18 mouse cellular contexts compared by ENCODE assay signal in the genomic region with DNA sequence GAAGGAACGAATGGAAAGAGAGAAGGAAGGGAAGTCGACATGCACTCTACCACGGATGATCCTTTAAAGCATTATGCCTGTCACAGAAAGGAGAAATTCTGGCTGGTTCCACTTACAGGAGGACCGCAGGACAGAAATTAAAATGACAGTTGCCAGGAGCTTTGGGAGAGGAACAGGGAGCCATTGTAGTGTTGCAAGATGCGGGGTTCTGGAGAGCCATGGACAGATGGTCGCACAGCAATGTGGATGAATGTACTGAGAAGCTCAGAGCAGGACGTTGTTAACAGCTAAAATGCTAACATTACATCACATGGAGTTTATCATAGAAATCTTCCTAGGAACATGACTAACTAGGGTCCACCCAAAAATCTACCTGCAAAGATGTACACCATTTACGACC. TPM values are rescaled to one million over a fixed set of nuclear protein-coding genes. Genes with fewer than 3 reads are reported as not detected.
A peak's percentile ranks its signal among the peaks of the same experiment; 100 is the strongest.
DNase-seq lines count a peak whose midpoint lies in the region; ATAC-seq and TF ChIP-seq lines count a peak whose summit lies in the region.
"Had no signal": no experiment of that assay in that cellular context is flagged by ENCODE, and none has a peak within 500 bp of the region (broad histone marks: within the 10 kb centered on the region; RNA-seq: fewer than 3 reads in every experiment).

No protein-coding gene starts in this region.

- peaks cover 10% of the 10 kb centered on the region for H3K36me3 ChIP-seq in kidney, embryonic 16.5 days (ENCODE audit: insufficient read depth, low read length)
- no peaks in the 10 kb centered on the region for H3K36me3 ChIP-seq in kidney, adult 2 months (ENCODE audit: control insufficient read depth, insufficient read depth, low read length)
- 0 out of 2 replicates have a peak, but pooled peaks cover 5% of the 10 kb centered on the region for H3K36me3 ChIP-seq in embryonic facial prominence, embryonic 12.5 days
- H3K36me3 ChIP-seq in limb, embryonic 12.5 days: peaks cover 14% of the 10 kb centered on the region
- H3K36me3 ChIP-seq: hindbrain, embryonic 10.5 days; neural tube, embryonic 12.5 days had no signal

- H3K4me2 ChIP-seq in kidney, embryonic 16.5 days (replicated peaks; ENCODE audit: low read depth, low read length): no peak overlapping the region
- H3K4me2 ChIP-seq in embryonic facial prominence, embryonic 12.5 days (replicated peaks): no peak overlapping the region
- H3K4me2 ChIP-seq in limb, embryonic 12.5 days: no peak overlapping the region
- H3K4me2 ChIP-seq: neural tube, embryonic 12.5 days had no signal

- DNase-seq in kidney, adult 2 months: no peak
- no peak for DNase-seq in natural killer cell, adult 2 months (ENCODE audit: low spot score in 2 of 2)
- no peak for DNase-seq in left cerebral cortex, adult 9 months (ENCODE audit: low spot score in 2 of 2)
- DNase-seq in left cerebral cortex, adult 8-10 months (ENCODE audit: low spot score in 2 of 2): no peak
- DNase-seq: B cell, adult 2 months; cerebellum, adult 11-12 months; kidney, postnatal 25 days; left cerebral cortex, postnatal 4 days; liver, postnatal 0 days; lung, postnatal 4 days; right cerebral cortex, postnatal 14 days had no signal

- no peak for ATAC-seq in kidney, embryonic 16.5 days (ENCODE audit: low FRiP score, low TSS enrichment)
- no peak for ATAC-seq in embryonic facial prominence, embryonic 12.5 days (ENCODE audit: insufficient number of reproducible peaks, insufficient read depth, low FRiP score, low TSS enrichment)
- ATAC-seq in limb, embryonic 12.5 days (ENCODE audit: insufficient number of reproducible peaks, insufficient read depth, low FRiP score, low TSS enrichment, low read depth): no peak
- ATAC-seq: liver, postnatal 0 days; midbrain, embryonic 16.5 days had no signal

- WGBS in kidney, embryonic 16.5 days: 88% methylated on average over 8 of the region's 8 CpGs
- 86% methylated on average over 8 of the region's 8 CpGs for WGBS in kidney, adult 2 months
- WGBS in embryonic facial prominence, embryonic 12.5 days: 61% methylated on average over 8 of the region's 8 CpGs
- WGBS in limb, embryonic 12.5 days: 77% methylated on average over 8 of the region's 8 CpGs

- H3K27me3 ChIP-seq in kidney, embryonic 16.5 days (ENCODE audit: insufficient read depth, low read length): no peaks in the 10 kb centered on the region
- no peaks in the 10 kb centered on the region for H3K27me3 ChIP-seq in kidney, adult 2 months (replicated peaks; ENCODE audit: control insufficient read depth, insufficient read depth, low read length)
- no peaks in the 10 kb centered on the region for H3K27me3 ChIP-seq in embryonic facial prominence, embryonic 12.5 days
- H3K27me3 ChIP-seq in limb, embryonic 12.5 days: no peaks in the 10 kb centered on the region
- H3K27me3 ChIP-seq: neural tube, embryonic 12.5 days had no signal

- peaks cover 8% of the 10 kb centered on the region for H3K9me3 ChIP-seq in kidney, embryonic 16.5 days (ENCODE audit: low read length)
- no peaks in the 10 kb centered on the region; the same call in 1 of the 2 replicates for H3K9me3 ChIP-seq in embryonic facial prominence, embryonic 12.5 days
- H3K9me3 ChIP-seq in limb, embryonic 12.5 days: peaks cover 5% of the 10 kb centered on the region; the same call in 1 of the 2 replicates
- H3K9me3 ChIP-seq: hindbrain, embryonic 10.5 days; neural tube, embryonic 12.5 days had no signal

- H3K4me1 ChIP-seq in kidney, embryonic 16.5 days (ENCODE audit: insufficient read depth, low read length): peaks cover 76% of the 10 kb centered on the region
- peaks cover 54% of the 10 kb centered on the region for H3K4me1 ChIP-seq in kidney, adult 2 months (ENCODE audit: control insufficient read depth, insufficient read depth, low read length)
- peaks cover 71% of the 10 kb centered on the region for H3K4me1 ChIP-seq in bone marrow macrophage, adult 2 months (ENCODE audit: control insufficient read depth, insufficient read depth, low read length)
- H3K4me1 ChIP-seq in embryonic facial prominence, embryonic 12.5 days: peaks cover 74% of the 10 kb centered on the region
- H3K4me1 ChIP-seq in limb, embryonic 12.5 days (replicated peaks): peaks cover 96% of the 10 kb centered on the region

- no peak overlapping the region for H3K4me3 ChIP-seq in kidney, embryonic 16.5 days (ENCODE audit: low read length)
- no peak overlapping the region for H3K4me3 ChIP-seq in kidney, adult 2 months (ENCODE audit: insufficient read depth, low read depth, low read length)
- H3K4me3 ChIP-seq in bone marrow macrophage, adult 2 months (ENCODE audit: insufficient read depth, low read length): no peak overlapping the region
- H3K4me3 ChIP-seq in embryonic facial prominence, embryonic 12.5 days: no peak overlapping the region
- no peak overlapping the region for H3K4me3 ChIP-seq in limb, embryonic 12.5 days (replicated peaks)
- H3K4me3 ChIP-seq: hindbrain, embryonic 10.5 days; neural tube, embryonic 12.5 days had no signal

- no peak for TF ChIP-seq POLR2A in kidney, adult 2 months (IDR thresholded peaks at IDR 0.05; ENCODE audit: low read depth, low read length)
- no peak for TF ChIP-seq POLR2A in bone marrow macrophage, adult 2 months (IDR thresholded peaks at IDR 0.05; ENCODE audit: borderline replicate concordance, low read depth, low read length)

- H3K27ac ChIP-seq in kidney, embryonic 16.5 days (ENCODE audit: low read length): peak overlapping the region; percentile 81; the same call in 1 of the 2 replicates
- H3K27ac ChIP-seq in kidney, adult 2 months (ENCODE audit: insufficient read depth, low read depth, low read length): no peak overlapping the region
- peak overlapping the region; percentile 56 for H3K27ac ChIP-seq in bone marrow macrophage, adult 2 months (ENCODE audit: insufficient read depth, low read depth, low read length)
- peak overlapping the region; percentile 66; the same call in 1 of the 2 replicates for H3K27ac ChIP-seq in embryonic facial prominence, embryonic 12.5 days
- H3K27ac ChIP-seq in limb, embryonic 12.5 days: peak overlapping the region; percentile 97
- H3K27ac ChIP-seq: hindbrain, embryonic 10.5 days; neural tube, embryonic 12.5 days had no signal

- TF ChIP-seq CTCF in kidney, adult 2 months (conservative IDR thresholded peaks at IDR 0.05; ENCODE audit: insufficient read depth, insufficient read length, low read depth, low read length): no peak
- no peak for TF ChIP-seq CTCF in bone marrow macrophage, adult 2 months (IDR thresholded peaks at IDR 0.05; ENCODE audit: low read depth, low read length)

- no peak overlapping the region for H3K9ac ChIP-seq in kidney, embryonic 16.5 days (replicated peaks; ENCODE audit: low read length)
- no peak overlapping the region for H3K9ac ChIP-seq in embryonic facial prominence, embryonic 12.5 days
- no peak overlapping the region for H3K9ac ChIP-seq in limb, embryonic 12.5 days (replicated peaks)
- H3K9ac ChIP-seq: liver, postnatal 0 days; neural tube, embryonic 12.5 days had no signal

RNA-seq across cellular contexts. Expression of a gene that starts 6.8 kb away (rescaled TPM):
- polyA plus RNA-seq in kidney, embryonic 16.5 days (2015; fragmentation: Nextera tagmentation; extraction: Ambion mirVana): 31.5 and 32.7 TPM in 2 replicates
- 63.7 and 70.5 TPM in 2 replicates for polyA plus RNA-seq in kidney, adult 2 months (2012; rRNA removed)
- 82.5 and 102 TPM in 2 replicates for polyA plus RNA-seq in bone marrow macrophage, adult 2 months (2012; ENCODE audit: insufficient read depth, insufficient read length, missing spikeins)
- polyA plus RNA-seq in embryonic facial prominence, embryonic 12.5 days (2016; fragmentation: Nextera tagmentation; extraction: Ambion mirVana): 33.0 and 35.5 TPM in 2 replicates
- polyA plus RNA-seq in limb, embryonic 12.5 days (2016; fragmentation: Nextera tagmentation; extraction: Ambion mirVana): 49.6 and 51.9 TPM in 2 replicates
- 10 to 100 TPM; 37.0 to 47.0 (median 41.1) TPM for total RNA-seq in left cerebral cortex, adult 8-10 months (2022)
